Mouse (Mus musculus): ENCODE measurements at regions not wholly inside any gene's neighbourhood (a gene's known extent, or its start where the extent isn't known, plus 50 kb on each side); places are given as distances from the start of the nearest gene placed in this dataset.

- peaks cover 5% of the 10 kb centered on the region; the same call in 1 of the 2 replicates for H3K27me3 ChIP-seq (ENCODE audit: insufficient read depth, low read length)
- no peak overlapping the region for H3K4me3 ChIP-seq (ENCODE audit: low read depth, low read length)
- ATAC-seq (ENCODE audit: extremely low read depth, insufficient number of reproducible peaks, low FRiP score, poor library complexity, severe bottlenecking) (no peak), DNase-seq (ENCODE audit: low spot score) (no peak)
- TF ChIP-seq GATA1 (IDR thresholded peaks at IDR 0.05; ENCODE audit: borderline replicate concordance, low read length), result no peak
- TF ChIP-seq GATA2 (IDR thresholded peaks at IDR 0.05; ENCODE audit: borderline replicate concordance, low read depth, low read length), result no peak
- TF ChIP-seq POLR2AphosphoS5 (IDR thresholded peaks at IDR 0.05; ENCODE audit: insufficient replicate concordance, low read depth, low read length), result no peak
- TF ChIP-seq CTCF (IDR thresholded peaks at IDR 0.05; ENCODE audit: low read depth, low read length), result no peak
- TF ChIP-seq TAL1 (conservative IDR thresholded peaks at IDR 0.05; ENCODE audit: low read depth, low read length), result no peak
- H3K36me3 ChIP-seq (replicated peaks), result no peaks in the 10 kb centered on the region
- H3K4me1 ChIP-seq (ENCODE audit: insufficient read depth, low read depth, low read length), result no peaks in the 10 kb centered on the region
- H3K9me3 ChIP-seq (replicated peaks), result no peaks in the 10 kb centered on the region
Observed at GRCm38 (mm10) chr13:31337631-31338030, 218.3 kb upstream of the Foxq1 start.

- H3K4me3 ChIP-seq (ENCODE audit: low read depth, low read length), result no peak overlapping the region
- DNase-seq (ENCODE audit: low spot score) (no peak), ATAC-seq (ENCODE audit: extremely low read depth, insufficient number of reproducible peaks, low FRiP score, poor library complexity, severe bottlenecking) (no peak)
- no peaks in the 10 kb centered on the region for H3K9me3 ChIP-seq (replicated peaks)
- no peaks in the 10 kb centered on the region for H3K4me1 ChIP-seq (ENCODE audit: insufficient read depth, low read depth, low read length)
- H3K36me3 ChIP-seq (replicated peaks), result no peaks in the 10 kb centered on the region
- no peak for TF ChIP-seq POLR2AphosphoS5 (IDR thresholded peaks at IDR 0.05; ENCODE audit: insufficient replicate concordance, low read depth, low read length)
- no peak for TF ChIP-seq GATA2 (IDR thresholded peaks at IDR 0.05; ENCODE audit: borderline replicate concordance, low read depth, low read length)
- no peak for TF ChIP-seq GATA1 (IDR thresholded peaks at IDR 0.05; ENCODE audit: borderline replicate concordance, low read length)
- TF ChIP-seq TAL1 (conservative IDR thresholded peaks at IDR 0.05; ENCODE audit: low read depth, low read length), result no peak
- TF ChIP-seq CTCF (IDR thresholded peaks at IDR 0.05; ENCODE audit: low read depth, low read length), result no peak
- H3K27me3 ChIP-seq (ENCODE audit: insufficient read depth, low read length), result peaks cover 5% of the 10 kb centered on the region; the same call in 1 of the 2 replicates
Observed at GRCm38 (mm10) chr13:31339386-31339785, 216.5 kb upstream of the Foxq1 start.

GRCm38 (mm10) chr13:31339901-31340300 is 216.0 kb upstream of the Foxq1 start:
- H3K9me3 ChIP-seq (replicated peaks), result no peaks in the 10 kb centered on the region

GRCm38 (mm10) chr13:31340363-31340948 is 215.5 kb upstream of the Foxq1 start:
- no peak for TF ChIP-seq TAL1 (conservative IDR thresholded peaks at IDR 0.05; ENCODE audit: low read depth, low read length)
- TF ChIP-seq GATA2 (IDR thresholded peaks at IDR 0.05; ENCODE audit: borderline replicate concordance, low read depth, low read length), result no peak
- no peak for TF ChIP-seq GATA1 (IDR thresholded peaks at IDR 0.05; ENCODE audit: borderline replicate concordance, low read length)
- no peak for TF ChIP-seq CTCF (IDR thresholded peaks at IDR 0.05; ENCODE audit: low read depth, low read length)
- no peak for TF ChIP-seq POLR2AphosphoS5 (IDR thresholded peaks at IDR 0.05; ENCODE audit: insufficient replicate concordance, low read depth, low read length)
- H3K4me3 ChIP-seq (ENCODE audit: low read depth, low read length), result no peak overlapping the region
- H3K36me3 ChIP-seq (replicated peaks), result no peaks in the 10 kb centered on the region
- peaks cover 5% of the 10 kb centered on the region; the same call in 1 of the 2 replicates for H3K27me3 ChIP-seq (ENCODE audit: insufficient read depth, low read length)
- H3K4me1 ChIP-seq (ENCODE audit: insufficient read depth, low read depth, low read length), result no peaks in the 10 kb centered on the region
- no peaks in the 10 kb centered on the region for H3K9me3 ChIP-seq (replicated peaks)
- ATAC-seq (ENCODE audit: extremely low read depth, insufficient number of reproducible peaks, low FRiP score, poor library complexity, severe bottlenecking) (no peak), DNase-seq (ENCODE audit: low spot score) (no peak)

More at GRCm38 (mm10) chr13:31339901-31340300, 216.0 kb upstream of the Foxq1 start:
- TF ChIP-seq CTCF (IDR thresholded peaks at IDR 0.05; ENCODE audit: low read depth, low read length), result no peak
- no peak for TF ChIP-seq POLR2AphosphoS5 (IDR thresholded peaks at IDR 0.05; ENCODE audit: insufficient replicate concordance, low read depth, low read length)
- no peak for TF ChIP-seq TAL1 (conservative IDR thresholded peaks at IDR 0.05; ENCODE audit: low read depth, low read length)
- TF ChIP-seq GATA1 (IDR thresholded peaks at IDR 0.05; ENCODE audit: borderline replicate concordance, low read length), result no peak
- TF ChIP-seq GATA2 (IDR thresholded peaks at IDR 0.05; ENCODE audit: borderline replicate concordance, low read depth, low read length), result no peak
- Histone ChIP-seq H3K4me1 (ENCODE audit: insufficient read depth, low read depth, low read length) (no peaks in the 10 kb centered on the region), H3K36me3 (replicated peaks) (no peaks in the 10 kb centered on the region), H3K4me3 (ENCODE audit: low read depth, low read length) (no peak overlapping the region), H3K27me3 (ENCODE audit: insufficient read depth, low read length) (peaks cover 5% of the 10 kb centered on the region; the same call in 1 of the 2 replicates)
- no peak for DNase-seq (ENCODE audit: low spot score)
- no peak for ATAC-seq (ENCODE audit: extremely low read depth, insufficient number of reproducible peaks, low FRiP score, poor library complexity, severe bottlenecking)

- DNase-seq (ENCODE audit: low spot score) (no peak), ATAC-seq (ENCODE audit: extremely low read depth, insufficient number of reproducible peaks, low FRiP score, poor library complexity, severe bottlenecking) (no peak)
- Histone ChIP-seq H3K4me3 (ENCODE audit: low read depth, low read length) (no peak overlapping the region), H3K36me3 (replicated peaks) (no peaks in the 10 kb centered on the region), H3K27me3 (ENCODE audit: insufficient read depth, low read length) (peaks cover 5% of the 10 kb centered on the region; the same call in 1 of the 2 replicates), H3K9me3 (replicated peaks) (no peaks in the 10 kb centered on the region), H3K4me1 (ENCODE audit: insufficient read depth, low read depth, low read length) (no peaks in the 10 kb centered on the region)
- no peak for TF ChIP-seq TAL1 (conservative IDR thresholded peaks at IDR 0.05; ENCODE audit: low read depth, low read length)
- TF ChIP-seq GATA1 (IDR thresholded peaks at IDR 0.05; ENCODE audit: borderline replicate concordance, low read length), result no peak
- TF ChIP-seq GATA2 (IDR thresholded peaks at IDR 0.05; ENCODE audit: borderline replicate concordance, low read depth, low read length), result no peak
- no peak for TF ChIP-seq POLR2AphosphoS5 (IDR thresholded peaks at IDR 0.05; ENCODE audit: insufficient replicate concordance, low read depth, low read length)
- no peak for TF ChIP-seq CTCF (IDR thresholded peaks at IDR 0.05; ENCODE audit: low read depth, low read length)
Observed at GRCm38 (mm10) chr13:31341282-31342100, 214.4 kb upstream of the Foxq1 start.

GRCm38 (mm10) chr13:31346205-31346604 is 209.7 kb upstream of the Foxq1 start:
- H3K4me1 ChIP-seq (ENCODE audit: insufficient read depth, low read depth, low read length), result no peaks in the 10 kb centered on the region
- no peak for ATAC-seq (ENCODE audit: extremely low read depth, insufficient number of reproducible peaks, low FRiP score, poor library complexity, severe bottlenecking)

More at GRCm38 (mm10) chr13:31346205-31346604, 209.7 kb upstream of the Foxq1 start:
- H3K36me3 ChIP-seq (replicated peaks), result no peaks in the 10 kb centered on the region
- no peaks in the 10 kb centered on the region for H3K9me3 ChIP-seq (replicated peaks)
- TF ChIP-seq GATA1 (IDR thresholded peaks at IDR 0.05; ENCODE audit: borderline replicate concordance, low read length), result no peak
- TF ChIP-seq GATA2 (IDR thresholded peaks at IDR 0.05; ENCODE audit: borderline replicate concordance, low read depth, low read length), result no peak
- no peak for TF ChIP-seq TAL1 (conservative IDR thresholded peaks at IDR 0.05; ENCODE audit: low read depth, low read length)
- no peak for TF ChIP-seq POLR2AphosphoS5 (IDR thresholded peaks at IDR 0.05; ENCODE audit: insufficient replicate concordance, low read depth, low read length)
- TF ChIP-seq CTCF (IDR thresholded peaks at IDR 0.05; ENCODE audit: low read depth, low read length), result no peak
- H3K27me3 ChIP-seq (ENCODE audit: insufficient read depth, low read length), result 0 out of 2 replicates have a peak, but pooled peaks cover 6% of the 10 kb centered on the region
- no peak overlapping the region for H3K4me3 ChIP-seq (ENCODE audit: low read depth, low read length)
- no peak for DNase-seq (ENCODE audit: low spot score)
